Mouse (Mus musculus) hindbrain, postnatal 0 days (tissue): ENCODE results near the gene Kansl3. TPM values are rescaled to one million over a fixed set of nuclear protein-coding genes. Genes with fewer than 3 reads are reported as not detected.

Experiments
- ATAC-seq: fragments of 200-750 bp; cut with Nextera tagmentation; 2 replicates; pipeline ENCODE4 v1.8.0; 2017; ENCODE audit warnings: mild to moderate bottlenecking, moderate TSS enrichment, moderate library complexity
- DNase-seq: peaks from one replicate; pipeline ENCODE4 v3.0.0-alpha.2; 2015; ENCODE audit warnings: low spot score
- H3K27ac ChIP-seq: fragments of 300-500 bp; sonication (generic); 2 replicates; pipeline ENCODE4 v1.5.1; 2014; ENCODE audit warnings: mild to moderate bottlenecking
- H3K27me3 ChIP-seq: fragments of 300-500 bp; sonication (generic); 2 replicates; pipeline ENCODE4 v1.6.1; 2014; ENCODE audit warnings: low read length, mixed read lengths; ENCODE audit not compliant: insufficient read depth
- H3K36me3 ChIP-seq: fragments of 300-500 bp; sonication (generic); 2 replicates; pipeline ENCODE4 v1.6.1; 2014; ENCODE audit warnings: low read length, mixed read lengths; ENCODE audit not compliant: insufficient read depth
- H3K4me1 ChIP-seq: fragments of 300-500 bp; sonication (generic); 2 replicates; pipeline ENCODE4 v1.6.1; 2014; ENCODE audit warnings: antibody characterized with exemption, low read length, mixed read lengths; ENCODE audit not compliant: insufficient read depth
- H3K4me2 ChIP-seq: fragments of 300-500 bp; sonication (generic); 2 replicates; pipeline ENCODE4 v1.6.1; 2014; ENCODE audit warnings: low read depth, mild to moderate bottlenecking, low read length, moderate library complexity, mixed read lengths
- H3K4me3 ChIP-seq: fragments of 300-500 bp; sonication (generic); 2 replicates; pipeline ENCODE4 v1.5.1; 2014; ENCODE audit warnings: low read length
- H3K9ac ChIP-seq: fragments of 300-500 bp; sonication (generic); replicated peaks from 2 replicates; pipeline ENCODE4 v1.6.1; 2014; ENCODE audit warnings: mild to moderate bottlenecking, low read length, moderate library complexity, mixed read lengths
- H3K9me3 ChIP-seq: fragments of 300-500 bp; sonication (generic); 2 replicates; pipeline ENCODE4 v1.6.1; 2016; ENCODE audit warnings: low read length, mixed read lengths
- CTCF ChIP-seq: IDR thresholded peaks from 2 replicates; pipeline ENCODE4 v1.5.1; 2016; ENCODE audit warnings: antibody characterized with exemption, control low read depth, low read depth
- WGBS: fragments of 180-500 bp; shearing (Covaris S2); extraction: QIAGEN DNeasy Blood & Tissue Kit; methylation state at CpG from one replicate; pipeline ENCODE4 v1.1.7; 2014; 5-methylcytosine and 5-hydroxymethylcytosine counted together
- polyA plus RNA-seq: library from polyadenylated mRNA; unstranded; fragments of >200 nt; fragmentation: Nextera tagmentation; extraction: Ambion mirVana; gene quantifications from 2 replicates; pipeline ENCODE4 v1.2.1, GENCODE M21; 2015
- total RNA-seq: library from RNA; depleted of rRNA; stranded (reverse); fragments of >200 nt; gene quantifications from 2 replicates; pipeline ENCODE4 v1.2.3, GENCODE M21; 2014

The Kansl3 gene
- total and polyA plus RNA-seq, 2 experiments from 2014 or later: 31.5 to 60.4 TPM

- no peaks in the 10 kb centered on the region for H3K27me3 ChIP-seq
- TF ChIP-seq CTCF: no peak
- H3K9ac ChIP-seq: no peak within 1 kb of the TSS
- H3K36me3 ChIP-seq: no peaks in the 10 kb centered on the region
- H3K4me2 ChIP-seq: no peak within 1 kb of the TSS
- ATAC-seq: no peak
- 82% methylated on average over 10 of the region's 10 CpGs for WGBS
- no peak within 1 kb of the TSS for H3K4me3 ChIP-seq
- H3K9me3 ChIP-seq: no peaks in the 10 kb centered on the region
- peaks cover 6% of the 10 kb centered on the region; the same call in 1 of the 2 replicates for H3K4me1 ChIP-seq
- no peak for DNase-seq
- no peak within 1 kb of the TSS for H3K27ac ChIP-seq
These were observed 3.2 kb upstream of the Kansl3 start, which contains the start of gene Fer1l5 for GRCm38 (mm10) chr1:36371934-36372845. TSS of gene Fer1l5 (plus strand) at chr1:36372291.

GRCm38 (mm10) chr1:36370918-36371317 lies 1.9 kb upstream of the Kansl3 start:
- WGBS: 77% methylated on average over 6 of the region's 6 CpGs
- Histone ChIP-seq H3K9me3 (no peaks in the 10 kb centered on the region), H3K4me2 (no peak overlapping the region), H3K27ac (no peak overlapping the region), H3K4me3 (no peak overlapping the region), H3K36me3 (no peaks in the 10 kb centered on the region), H3K4me1 (peaks cover 6% of the 10 kb centered on the region; the same call in 1 of the 2 replicates), H3K27me3 (no peaks in the 10 kb centered on the region), H3K9ac (no peak overlapping the region)
- no peak for TF ChIP-seq CTCF
- no peak for DNase-seq
- ATAC-seq: no peak

- DNase-seq: peak; percentile 9
- peak overlapping the region; percentile 85 for H3K4me2 ChIP-seq
These were observed 641 bp downstream of the Kansl3 start for GRCm38 (mm10) chr1:36368112-36368968.

GRCm38 (mm10) chr1:36367698-36368097 lies 1.3 kb downstream of the Kansl3 start:
- H3K27ac ChIP-seq: no peak overlapping the region
- H3K27me3 ChIP-seq: no peaks in the 10 kb centered on the region
- peaks cover 6% of the 10 kb centered on the region; the same call in 1 of the 2 replicates for H3K4me1 ChIP-seq
- peaks cover 5% of the 10 kb centered on the region; the same call in 1 of the 2 replicates for H3K36me3 ChIP-seq
- DNase-seq: no peak
- peak overlapping the region; percentile 95 for H3K4me3 ChIP-seq
- no peaks in the 10 kb centered on the region for H3K9me3 ChIP-seq
- no peak for TF ChIP-seq CTCF
- WGBS: 37% methylated on average over 12 of the region's 12 CpGs
- H3K4me2 ChIP-seq: peak overlapping the region; percentile 85
- peak overlapping the region; percentile 95; the same call in 1 of the 2 replicates for H3K9ac ChIP-seq
- 0 out of 2 replicates have a peak, but pooled peaks have one; percentile 25 for ATAC-seq

More at GRCm38 (mm10) chr1:36368112-36368968, 641 bp downstream of the Kansl3 start:
- Histone ChIP-seq H3K4me1 (peaks cover 6% of the 10 kb centered on the region; the same call in 1 of the 2 replicates), H3K27ac (peak overlapping the region; percentile 76), H3K9me3 (no peaks in the 10 kb centered on the region), H3K9ac (peak overlapping the region; percentile 95), H3K4me3 (peak overlapping the region; percentile 95), H3K36me3 (peaks cover 5% of the 10 kb centered on the region; the same call in 1 of the 2 replicates), H3K27me3 (no peaks in the 10 kb centered on the region)
- 4% methylated on average over 47 of the region's 55 CpGs for WGBS
- no peak for TF ChIP-seq CTCF
- peak; percentile 88 for ATAC-seq

GRCm38 (mm10) chr1:36356955-36357695 lies 11.9 kb downstream of the Kansl3 start:
- H3K4me2 ChIP-seq: no peak overlapping the region
- DNase-seq (no peak), ATAC-seq (no peak)
- no peaks in the 10 kb centered on the region for H3K27me3 ChIP-seq
- 97% methylated on average over 5 of the region's 5 CpGs for whole genome bisulfite sequencing
- no peak overlapping the region for H3K4me3 ChIP-seq
- TF ChIP-seq CTCF: no peak
- H3K9me3 ChIP-seq: no peaks in the 10 kb centered on the region
- no peaks in the 10 kb centered on the region for H3K4me1 ChIP-seq
- H3K36me3 ChIP-seq: peaks cover 51% of the 10 kb centered on the region; the same call in 1 of the 2 replicates
- H3K9ac ChIP-seq: no peak overlapping the region
- no peak overlapping the region for H3K27ac ChIP-seq

- ATAC-seq: no peak
- no peak overlapping the region for H3K4me3 ChIP-seq
- no peak overlapping the region for H3K4me2 ChIP-seq
- H3K27ac ChIP-seq: no peak overlapping the region
- no peaks in the 10 kb centered on the region for H3K27me3 ChIP-seq
- H3K4me1 ChIP-seq: no peaks in the 10 kb centered on the region
- no peak for DNase-seq
- H3K36me3 ChIP-seq: peaks cover 80% of the 10 kb centered on the region
- WGBS: 90% methylated on average over 4 of the region's 4 CpGs
- no peak for TF ChIP-seq CTCF
- no peaks in the 10 kb centered on the region for H3K9me3 ChIP-seq
- no peak overlapping the region for H3K9ac ChIP-seq
These were observed 16.6 kb downstream of the Kansl3 start for GRCm38 (mm10) chr1:36352351-36352750.
